Mouse (Mus musculus) stomach, postnatal 0 days (tissue): ENCODE results near the gene Zfand3.

Experiments used
- CTCF ChIP-seq: IDR thresholded peaks from 2 replicates; pipeline ENCODE4 v1.5.1; 2016; ENCODE audit warnings: antibody characterized with exemption, low read depth, mild to moderate bottlenecking, moderate library complexity
- EP300 ChIP-seq: optimal IDR thresholded peaks from 2 replicates; pipeline ENCODE3; 2016; ENCODE audit warnings: antibody characterized with exemption

GRCm38 (mm10) chr17:30118036-30118435, 113.5 kb downstream of the Zfand3 start:
- TF ChIP-seq CTCF: no peak
- no peak for TF ChIP-seq EP300
